Mouse (Mus musculus): ENCODE measurements at regions not wholly inside any gene's neighbourhood (a gene's known extent, or its start where the extent isn't known, plus 50 kb on each side); places are given as distances from the start of the nearest gene placed in this dataset.

- no peaks in the 10 kb centered on the region for H3K36me3 ChIP-seq (ENCODE audit: control insufficient read depth, insufficient read depth, low read length)
- H3K27me3 ChIP-seq (ENCODE audit: control insufficient read depth, insufficient read depth, low read length) = no peaks in the 10 kb centered on the region
- H3K4me1 ChIP-seq (ENCODE audit: control insufficient read depth, insufficient read depth, low read length) = peaks cover 3% of the 10 kb centered on the region
- TF ChIP-seq CTCF (IDR thresholded peaks at IDR 0.05; ENCODE audit: control insufficient read depth, insufficient read depth, insufficient replicate concordance, low read depth, low read length) (no peak), POLR2A (IDR thresholded peaks at IDR 0.05; ENCODE audit: control insufficient read depth, low read depth, low read length) (no peak)
- no peak overlapping the region for H3K4me3 ChIP-seq (ENCODE audit: control insufficient read depth, low read depth, low read length)
- no peak overlapping the region for H3K27ac ChIP-seq (ENCODE audit: control insufficient read depth, insufficient read depth, low read depth, low read length)
Measured at GRCm38 (mm10) chr9:32022996-32023395, 92.9 kb upstream of the Arhgap32 start.

GRCm38 (mm10) chr9:32024767-32025166 is 91.2 kb upstream of the Arhgap32 start:
- H3K4me3 ChIP-seq (ENCODE audit: control insufficient read depth, low read depth, low read length) = no peak overlapping the region
- H3K27me3 ChIP-seq (ENCODE audit: control insufficient read depth, insufficient read depth, low read length) = no peaks in the 10 kb centered on the region
- H3K27ac ChIP-seq (ENCODE audit: control insufficient read depth, insufficient read depth, low read depth, low read length) = no peak overlapping the region
- H3K4me1 ChIP-seq (ENCODE audit: control insufficient read depth, insufficient read depth, low read length) = peaks cover 6% of the 10 kb centered on the region
- TF ChIP-seq POLR2A (IDR thresholded peaks at IDR 0.05; ENCODE audit: control insufficient read depth, low read depth, low read length) = no peak
- TF ChIP-seq CTCF (IDR thresholded peaks at IDR 0.05; ENCODE audit: control insufficient read depth, insufficient read depth, insufficient replicate concordance, low read depth, low read length) = no peak
- no peaks in the 10 kb centered on the region for H3K36me3 ChIP-seq (ENCODE audit: control insufficient read depth, insufficient read depth, low read length)

GRCm38 (mm10) chr9:32027962-32028361 is 88.0 kb upstream of the Arhgap32 start:
- H3K4me3 ChIP-seq (ENCODE audit: control insufficient read depth, low read depth, low read length) = no peak overlapping the region
- TF ChIP-seq CTCF (IDR thresholded peaks at IDR 0.05; ENCODE audit: control insufficient read depth, insufficient read depth, insufficient replicate concordance, low read depth, low read length) = no peak

DNA sequence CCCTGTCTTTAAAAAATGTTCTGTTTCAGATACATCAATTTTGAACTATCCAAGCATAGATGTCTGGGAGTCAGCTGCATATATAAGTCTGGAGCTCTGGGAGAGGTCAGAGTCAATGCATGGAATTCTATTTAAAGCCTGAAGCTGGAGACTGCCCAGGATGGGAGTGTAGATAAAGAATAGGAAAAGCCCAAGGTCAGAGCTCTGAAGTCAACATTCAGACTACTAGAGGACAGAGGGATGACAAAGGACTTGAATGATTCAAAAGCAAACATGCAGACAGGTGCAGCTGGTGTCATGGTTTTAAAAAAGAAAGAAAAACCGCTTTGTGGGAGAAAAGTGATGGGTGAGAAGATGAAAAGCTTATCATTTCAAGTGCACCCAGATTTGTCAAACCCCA is 86.9 kb upstream of the Arhgap32 start:
- no peak overlapping the region for H3K4me3 ChIP-seq (ENCODE audit: control insufficient read depth, low read depth, low read length)
- no peak overlapping the region for H3K27ac ChIP-seq (ENCODE audit: control insufficient read depth, insufficient read depth, low read depth, low read length)

More at GRCm38 (mm10) chr9:32027962-32028361, 88.0 kb upstream of the Arhgap32 start:
- H3K4me1 ChIP-seq (ENCODE audit: control insufficient read depth, insufficient read depth, low read length) = peaks cover 16% of the 10 kb centered on the region
- H3K36me3 ChIP-seq (ENCODE audit: control insufficient read depth, insufficient read depth, low read length) = no peaks in the 10 kb centered on the region
- H3K27me3 ChIP-seq (ENCODE audit: control insufficient read depth, insufficient read depth, low read length) = no peaks in the 10 kb centered on the region
- peak overlapping the region; percentile 60 for H3K27ac ChIP-seq (ENCODE audit: control insufficient read depth, insufficient read depth, low read depth, low read length)

GRCm38 (mm10) chr9:32029786-32030185 is 86.2 kb upstream of the Arhgap32 start:
- H3K27ac ChIP-seq (ENCODE audit: control insufficient read depth, insufficient read depth, low read depth, low read length) = peak overlapping the region; percentile 49; the same call in 1 of the 2 replicates
- no peak for TF ChIP-seq POLR2A (IDR thresholded peaks at IDR 0.05; ENCODE audit: control insufficient read depth, low read depth, low read length)
- no peak for TF ChIP-seq CTCF (IDR thresholded peaks at IDR 0.05; ENCODE audit: control insufficient read depth, insufficient read depth, insufficient replicate concordance, low read depth, low read length)

More for the DNA sequence above, 86.9 kb upstream of the Arhgap32 start:
- Histone ChIP-seq H3K27me3 (ENCODE audit: control insufficient read depth, insufficient read depth, low read length) (no peaks in the 10 kb centered on the region), H3K4me1 (ENCODE audit: control insufficient read depth, insufficient read depth, low read length) (peaks cover 22% of the 10 kb centered on the region), H3K36me3 (ENCODE audit: control insufficient read depth, insufficient read depth, low read length) (no peaks in the 10 kb centered on the region)
- TF ChIP-seq CTCF (IDR thresholded peaks at IDR 0.05; ENCODE audit: control insufficient read depth, insufficient read depth, insufficient replicate concordance, low read depth, low read length) (no peak), POLR2A (IDR thresholded peaks at IDR 0.05; ENCODE audit: control insufficient read depth, low read depth, low read length) (no peak)

GRCm38 (mm10) chr9:32030203-32030602 is 85.7 kb upstream of the Arhgap32 start:
- Histone ChIP-seq H3K4me3 (ENCODE audit: control insufficient read depth, low read depth, low read length) (no peak overlapping the region), H3K36me3 (ENCODE audit: control insufficient read depth, insufficient read depth, low read length) (no peaks in the 10 kb centered on the region), H3K4me1 (ENCODE audit: control insufficient read depth, insufficient read depth, low read length) (peaks cover 22% of the 10 kb centered on the region), H3K27ac (ENCODE audit: control insufficient read depth, insufficient read depth, low read depth, low read length) (no peak overlapping the region), H3K27me3 (ENCODE audit: control insufficient read depth, insufficient read depth, low read length) (no peaks in the 10 kb centered on the region)
- TF ChIP-seq CTCF (IDR thresholded peaks at IDR 0.05; ENCODE audit: control insufficient read depth, insufficient read depth, insufficient replicate concordance, low read depth, low read length) (no peak), POLR2A (IDR thresholded peaks at IDR 0.05; ENCODE audit: control insufficient read depth, low read depth, low read length) (no peak)

More at GRCm38 (mm10) chr9:32029786-32030185, 86.2 kb upstream of the Arhgap32 start:
- Histone ChIP-seq H3K4me1 (ENCODE audit: control insufficient read depth, insufficient read depth, low read length) (peaks cover 22% of the 10 kb centered on the region), H3K36me3 (ENCODE audit: control insufficient read depth, insufficient read depth, low read length) (no peaks in the 10 kb centered on the region), H3K4me3 (ENCODE audit: control insufficient read depth, low read depth, low read length) (no peak overlapping the region), H3K27me3 (ENCODE audit: control insufficient read depth, insufficient read depth, low read length) (no peaks in the 10 kb centered on the region)

DNA sequence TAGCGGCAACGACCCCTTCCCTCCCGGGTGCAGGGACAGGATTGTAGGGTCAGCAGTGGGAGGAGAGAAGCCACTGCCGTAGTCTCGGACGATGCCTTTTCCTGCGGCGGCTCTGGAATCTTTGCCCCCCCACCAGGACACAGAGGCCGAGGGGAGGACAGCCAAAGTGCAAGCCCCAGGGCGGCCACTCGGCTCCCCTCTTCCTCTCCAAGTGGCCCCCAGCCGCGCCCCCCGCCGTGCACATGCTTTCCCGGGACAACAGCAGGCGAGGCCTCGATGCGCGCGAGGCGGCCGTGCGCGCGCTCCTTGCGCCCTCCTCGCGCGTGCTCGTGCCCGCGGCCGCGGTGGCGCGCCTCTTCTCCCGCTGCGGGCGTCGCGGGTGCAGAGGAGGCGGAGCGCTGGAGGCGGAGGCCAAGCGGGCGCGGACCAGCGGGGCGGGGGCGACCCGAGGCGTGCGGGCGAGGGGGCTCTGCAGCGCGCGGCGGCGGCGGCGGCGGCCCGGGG is 83.9 kb upstream of the Arhgap32 start:
- Histone ChIP-seq H3K4me1 (ENCODE audit: control insufficient read depth, insufficient read depth, low read length) (peaks cover 22% of the 10 kb centered on the region), H3K27me3 (ENCODE audit: control insufficient read depth, insufficient read depth, low read length) (no peaks in the 10 kb centered on the region), H3K36me3 (ENCODE audit: control insufficient read depth, insufficient read depth, low read length) (no peaks in the 10 kb centered on the region), H3K4me3 (ENCODE audit: control insufficient read depth, low read depth, low read length) (peak overlapping the region; percentile 96), H3K27ac (ENCODE audit: control insufficient read depth, insufficient read depth, low read depth, low read length) (peak overlapping the region; percentile 8)
- TF ChIP-seq CTCF (IDR thresholded peaks at IDR 0.05; ENCODE audit: control insufficient read depth, insufficient read depth, insufficient replicate concordance, low read depth, low read length) (no peak), POLR2A (IDR thresholded peaks at IDR 0.05; ENCODE audit: control insufficient read depth, low read depth, low read length) (peak; percentile 37; the same call in 1 of the 2 replicates)
